Mouse (Mus musculus): ENCODE results near the gene Caln1.

GRCm38 (mm10) chr5:130859736-130860135 is 490.5 kb downstream of the Caln1 start:
- TF ChIP-seq CTCF (IDR thresholded peaks at IDR 0.05; ENCODE audit: insufficient read depth, low read depth, low read length) (no peak), POLR2A (IDR thresholded peaks at IDR 0.05; ENCODE audit: insufficient read depth, low read depth, low read length) (no peak)

Measured in olfactory bulb, adult 2 months (tissue).